Mouse (Mus musculus) cerebellum, adult 2 months (tissue): ENCODE measurements around the gene Myo18a.

ENCODE experiments used
- CTCF ChIP-seq: fragments of 200-500 bp; IDR thresholded peaks from 2 replicates; pipeline ENCODE4 v1.5.1; 2011; ENCODE audit warnings: low read depth, mild to moderate bottlenecking, control low read depth, low read length, moderate library complexity, borderline replicate concordance; ENCODE audit not compliant: insufficient read depth
- POLR2A ChIP-seq: fragments of 200-500 bp; IDR thresholded peaks from 2 replicates; pipeline ENCODE4 v1.6.1; 2011; ENCODE audit warnings: low read length, control low read depth, borderline replicate concordance; ENCODE audit not compliant: insufficient read depth

DNA sequence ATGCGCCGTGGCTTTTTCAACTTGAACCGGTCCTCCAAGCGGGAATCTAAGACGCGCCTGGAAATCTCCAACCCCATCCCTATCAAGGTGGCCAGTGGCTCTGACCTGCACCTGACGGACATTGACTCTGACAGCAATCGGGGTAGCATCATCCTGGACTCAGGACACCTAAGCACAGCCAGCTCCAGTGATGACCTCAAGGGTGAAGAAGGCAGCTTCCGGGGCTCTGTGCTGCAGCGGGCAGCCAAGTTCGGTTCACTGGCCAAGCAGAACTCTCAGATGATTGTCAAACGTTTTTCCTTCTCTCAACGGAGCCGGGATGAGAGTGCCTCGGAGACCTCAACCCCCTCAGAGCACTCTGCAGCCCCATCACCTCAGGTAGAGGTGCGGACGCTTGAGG lies 14.4 kb downstream of the Myo18a start:
- TF ChIP-seq POLR2A: no peak
- no peak for TF ChIP-seq CTCF
